Mouse (Mus musculus) cortical plate, adult 2 months (tissue): ENCODE data around the gene Map4k1. TPM values are rescaled to one million over a fixed set of nuclear protein-coding genes. Genes with fewer than 3 reads are reported as not detected.

ENCODE experiments used
- H3K27ac ChIP-seq: fragments of 200-500 bp; 2 replicates; pipeline ENCODE4 v1.5.1; 2012; ENCODE audit warnings: low read length, control low read depth, inconsistent platforms; ENCODE audit not compliant: insufficient read depth
- H3K4me1 ChIP-seq: fragments of 200-500 bp; 2 replicates; pipeline ENCODE4 v1.6.1; 2011; ENCODE audit warnings: low read length; ENCODE audit not compliant: control insufficient read depth, insufficient read depth
- H3K4me3 ChIP-seq: fragments of 200-500 bp; 2 replicates; pipeline ENCODE4 v1.5.1; 2011; ENCODE audit warnings: mild to moderate bottlenecking, low read length, control low read depth; ENCODE audit not compliant: insufficient read depth
- CTCF ChIP-seq: fragments of 200-500 bp; IDR thresholded peaks from 2 replicates; pipeline ENCODE4 v1.5.1; 2011; ENCODE audit warnings: mild to moderate bottlenecking, control low read depth, low read length; ENCODE audit not compliant: insufficient read depth; ENCODE audit errors: extremely low read depth
- POLR2A ChIP-seq: fragments of 200-500 bp; IDR thresholded peaks from 2 replicates; pipeline ENCODE4 v1.6.1; 2011; ENCODE audit warnings: mild to moderate bottlenecking, low read length, control low read depth; ENCODE audit not compliant: insufficient read depth; ENCODE audit errors: extremely low read depth
- polyA plus RNA-seq: library from polyadenylated mRNA; depleted of rRNA; stranded (reverse); fragments of >200 nt; gene quantifications from 2 replicates; pipeline ENCODE4 v1.2.3, GENCODE M21; 2012

Map4k1 gene
- polyA plus RNA-seq, 1 experiment = 2.2 TPM

DNA sequence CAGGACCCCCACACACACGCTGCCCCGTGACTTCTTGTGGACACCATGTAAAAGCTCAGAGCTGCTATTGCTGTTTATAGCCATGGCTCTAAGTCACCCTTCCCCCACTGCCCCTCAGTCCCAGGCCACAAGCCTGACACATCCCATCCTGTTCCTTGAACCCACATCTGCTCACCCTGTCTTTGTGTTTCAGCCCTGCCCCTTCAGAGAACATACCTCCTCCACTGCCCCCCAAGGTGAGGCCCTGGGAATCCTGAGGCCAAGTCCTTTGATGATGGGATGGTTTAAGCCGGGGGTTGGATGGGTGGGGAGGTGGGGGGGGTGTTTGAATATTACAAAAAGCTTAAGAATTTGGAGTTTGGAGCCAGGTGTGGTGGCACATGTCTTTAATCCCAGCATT, 11.1 kb downstream of the Map4k1 start:
- Histone ChIP-seq H3K4me3 (no peak overlapping the region), H3K27ac (no peak overlapping the region)
- no peak for TF ChIP-seq POLR2A
- no peak for TF ChIP-seq CTCF

DNA sequence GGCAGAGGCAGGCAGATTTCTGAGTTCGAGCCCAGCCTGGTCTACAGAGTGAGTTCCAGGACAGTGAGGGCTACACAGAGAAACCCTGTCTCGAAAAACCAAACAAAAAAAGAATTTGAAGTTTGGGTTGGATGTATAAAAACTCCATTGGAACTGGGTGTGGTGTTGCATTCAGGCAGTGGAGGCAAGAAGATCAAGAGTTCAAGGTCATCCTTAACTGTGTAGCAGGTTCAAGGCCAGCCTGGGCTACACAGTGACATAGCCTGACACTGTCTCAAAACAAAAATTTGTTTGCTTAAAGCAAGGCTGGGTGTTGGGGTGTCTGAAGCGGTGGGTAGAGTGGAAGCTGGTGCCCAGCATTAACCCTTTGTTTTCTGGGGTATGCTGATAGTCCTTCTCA, 11.6 kb downstream of the Map4k1 start:
- Histone ChIP-seq H3K4me3 (no peak overlapping the region), H3K4me1 (no peaks in the 10 kb centered on the region), H3K27ac (no peak overlapping the region)
- TF ChIP-seq CTCF (no peak), POLR2A (no peak)

More for the DNA sequence above, 11.1 kb downstream of the Map4k1 start:
- no peaks in the 10 kb centered on the region for H3K4me1 ChIP-seq

DNA sequence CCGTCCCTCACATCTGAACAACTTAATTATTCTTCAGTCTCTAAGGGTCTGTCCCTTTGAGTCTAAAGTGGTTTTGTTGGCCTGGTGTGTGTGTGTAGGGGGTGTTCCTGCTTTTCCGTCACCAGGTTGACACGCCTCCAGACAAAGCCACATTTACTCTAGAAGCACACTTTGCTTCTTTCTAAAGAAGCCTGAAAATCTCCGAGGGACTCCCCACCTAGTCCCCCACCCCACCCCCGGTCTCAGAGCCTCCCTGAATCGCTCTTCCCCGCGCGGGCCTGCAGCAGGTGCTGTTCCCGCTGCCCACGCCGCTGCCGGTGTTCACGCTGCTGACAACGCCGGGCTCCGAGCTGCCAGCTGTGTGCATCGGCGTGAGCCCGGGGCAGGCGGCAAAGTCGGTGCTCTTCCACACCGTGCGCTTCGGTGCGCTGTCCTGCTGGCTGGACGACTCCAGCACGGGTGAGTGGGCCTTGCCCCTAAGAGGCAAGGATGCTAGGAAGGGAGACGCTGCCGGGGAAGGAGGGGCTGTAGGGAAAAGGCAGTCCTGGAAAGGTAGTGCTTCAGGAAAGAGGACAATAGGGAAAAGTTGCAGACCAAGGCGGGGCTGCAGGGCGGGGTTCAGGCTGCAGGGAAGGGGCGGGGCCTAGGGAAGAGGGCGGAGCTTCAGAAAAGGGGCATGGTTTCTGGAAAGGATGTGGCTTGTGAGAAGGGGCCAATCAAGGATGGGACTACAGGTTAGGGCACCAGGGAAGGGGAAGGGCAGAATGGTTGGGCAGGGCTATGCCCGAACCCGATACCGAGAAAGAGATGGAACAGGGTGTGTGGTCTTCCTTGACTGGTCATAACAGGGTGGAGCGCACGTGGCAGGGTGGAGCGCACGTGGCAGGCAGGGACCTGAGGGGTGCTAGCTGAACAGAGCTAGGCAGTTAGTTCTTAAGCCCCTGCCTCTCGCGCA, 19.1 kb downstream of the Map4k1 start:
- Histone ChIP-seq H3K4me3 (peak overlapping the region; percentile 17), H3K4me1 (no peaks in the 10 kb centered on the region), H3K27ac (no peak overlapping the region)
- no peak for TF ChIP-seq CTCF
- no peak for TF ChIP-seq POLR2A

DNA sequence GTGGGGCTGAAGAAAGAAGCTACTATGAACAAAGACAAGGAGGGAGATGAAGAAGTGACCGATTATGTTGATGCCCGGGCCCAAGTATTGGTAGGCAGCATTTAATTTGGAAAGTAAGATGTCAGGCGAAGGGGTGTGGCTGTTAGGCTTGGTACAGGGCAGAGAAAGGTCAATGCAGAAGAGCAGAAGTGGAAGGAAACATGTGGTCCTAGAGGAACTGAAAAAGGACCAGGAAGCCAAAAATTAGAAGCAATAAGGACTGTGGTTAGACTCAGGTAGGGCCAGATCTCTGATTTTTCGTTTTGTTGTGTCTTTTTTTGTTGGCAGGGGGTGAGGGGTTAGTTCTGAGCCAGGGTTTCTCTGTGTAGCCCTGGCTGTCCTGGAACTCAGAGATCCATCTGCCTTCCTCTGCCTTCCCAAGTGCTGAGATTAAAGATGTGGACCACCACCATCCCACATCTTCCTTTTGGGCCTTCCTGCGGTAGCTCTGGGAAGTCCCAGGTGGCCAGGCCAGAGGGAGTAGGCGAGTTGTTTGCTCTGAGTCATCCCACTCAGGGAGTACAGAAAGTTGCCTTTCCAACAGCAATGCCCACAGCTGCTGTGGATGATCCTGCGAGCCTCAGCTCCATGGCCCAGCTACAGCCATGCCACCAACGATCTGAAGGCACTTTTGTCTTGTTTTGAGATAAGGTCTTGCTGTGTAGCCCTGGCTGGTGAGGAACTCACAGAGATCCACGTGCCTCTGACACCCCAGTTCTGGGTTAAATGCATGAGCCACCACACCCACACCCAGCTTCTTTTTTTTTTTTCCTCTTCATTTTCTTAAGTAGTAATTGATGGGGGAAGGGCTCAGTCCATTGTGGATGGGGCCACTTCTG, 25.6 kb downstream of the Map4k1 start:
- H3K4me1 ChIP-seq = no peaks in the 10 kb centered on the region
- TF ChIP-seq CTCF = no peak
- H3K4me3 ChIP-seq = no peak overlapping the region
- H3K27ac ChIP-seq = no peak overlapping the region

DNA sequence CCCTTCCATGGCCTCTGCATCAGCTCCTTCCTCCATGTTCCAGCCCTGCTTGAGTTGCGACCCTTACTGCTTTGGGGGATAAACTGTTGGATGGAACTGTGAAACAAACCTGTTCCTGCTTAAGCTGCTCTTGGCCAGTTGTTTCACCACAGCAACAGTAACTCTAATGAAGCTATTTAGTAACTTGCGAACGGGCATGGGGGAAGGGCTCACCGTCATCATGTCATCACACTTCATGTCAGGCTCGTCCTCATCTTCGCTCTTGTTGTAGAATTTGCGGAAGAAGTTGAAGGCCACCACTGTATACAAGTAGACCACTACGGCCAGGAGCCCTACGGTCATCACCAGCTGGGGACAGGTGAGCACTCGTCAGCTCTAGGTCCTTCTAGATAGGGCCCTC, 26.3 kb downstream of the Map4k1 start:
- no peak for TF ChIP-seq CTCF
- TF ChIP-seq POLR2A = no peak
- Histone ChIP-seq H3K4me1 (no peaks in the 10 kb centered on the region), H3K4me3 (no peak overlapping the region), H3K27ac (no peak overlapping the region)

DNA sequence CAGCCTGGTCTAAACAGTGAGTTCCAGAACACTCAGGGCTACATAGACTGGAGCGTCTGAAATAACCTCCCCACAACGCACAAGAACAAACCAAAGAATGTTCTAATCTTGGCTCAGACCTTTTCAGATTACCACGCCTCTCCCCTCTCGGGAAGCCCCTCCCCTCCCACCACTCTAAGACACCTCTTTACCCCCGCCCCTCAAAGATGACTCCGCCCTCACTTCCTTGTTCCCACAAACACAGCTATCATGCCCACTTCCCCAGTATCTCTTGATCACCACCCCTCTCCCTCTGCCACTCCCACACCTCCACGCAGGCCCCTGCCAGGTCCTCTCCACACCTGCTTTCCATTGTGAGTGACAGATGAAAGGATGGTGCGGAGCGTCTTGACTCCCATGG, 26.9 kb downstream of the Map4k1 start:
- no peak overlapping the region for H3K4me3 ChIP-seq
- no peak for TF ChIP-seq CTCF
- TF ChIP-seq POLR2A = no peak
- H3K4me1 ChIP-seq = no peaks in the 10 kb centered on the region
- no peak overlapping the region for H3K27ac ChIP-seq

DNA sequence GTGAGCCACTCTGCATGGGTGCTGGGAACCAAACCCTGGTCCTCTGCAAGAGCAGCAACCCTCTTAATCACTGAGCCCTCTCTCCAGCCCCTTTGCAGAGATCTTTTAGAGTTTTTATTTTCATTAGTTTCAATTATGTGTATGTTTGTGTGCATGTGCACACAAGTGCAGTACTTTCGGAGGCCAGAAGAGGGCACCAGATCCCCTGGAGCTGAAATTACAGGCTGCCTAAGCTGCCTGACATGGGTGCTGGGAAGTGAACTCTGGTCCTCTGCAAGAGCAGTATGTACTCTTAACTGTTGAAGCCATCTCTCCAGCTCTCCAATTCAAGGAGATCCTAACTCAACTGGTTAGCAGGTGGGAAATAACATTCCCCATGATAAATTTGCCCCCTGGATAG, 33.1 kb downstream of the Map4k1 start:
- Histone ChIP-seq H3K27ac (no peak overlapping the region), H3K4me3 (no peak overlapping the region), H3K4me1 (no peaks in the 10 kb centered on the region)
- TF ChIP-seq POLR2A = no peak
- TF ChIP-seq CTCF = no peak

DNA sequence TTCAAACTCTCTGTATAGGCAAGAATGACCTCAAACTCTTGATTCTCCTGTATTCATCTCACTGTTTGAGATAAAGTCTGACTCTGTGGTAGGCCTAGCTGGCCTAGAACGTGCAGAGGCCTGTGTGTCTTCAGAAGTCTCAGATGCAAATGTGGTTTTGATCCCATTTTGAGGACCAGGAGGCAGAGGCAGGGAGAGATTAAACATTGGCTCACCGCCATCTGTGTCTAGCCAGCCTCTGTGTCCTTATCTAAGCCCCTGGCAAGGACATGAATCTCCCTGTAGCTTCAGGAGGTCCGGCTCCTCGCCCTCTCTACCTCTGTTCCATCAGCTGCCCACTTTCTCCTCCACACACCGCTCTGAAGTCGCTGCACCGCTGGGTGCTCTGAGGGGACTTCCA, 34.6 kb downstream of the Map4k1 start:
- TF ChIP-seq POLR2A (no peak), CTCF (no peak)
- H3K4me3 ChIP-seq = no peak overlapping the region
- H3K27ac ChIP-seq = no peak overlapping the region
- no peaks in the 10 kb centered on the region for H3K4me1 ChIP-seq

DNA sequence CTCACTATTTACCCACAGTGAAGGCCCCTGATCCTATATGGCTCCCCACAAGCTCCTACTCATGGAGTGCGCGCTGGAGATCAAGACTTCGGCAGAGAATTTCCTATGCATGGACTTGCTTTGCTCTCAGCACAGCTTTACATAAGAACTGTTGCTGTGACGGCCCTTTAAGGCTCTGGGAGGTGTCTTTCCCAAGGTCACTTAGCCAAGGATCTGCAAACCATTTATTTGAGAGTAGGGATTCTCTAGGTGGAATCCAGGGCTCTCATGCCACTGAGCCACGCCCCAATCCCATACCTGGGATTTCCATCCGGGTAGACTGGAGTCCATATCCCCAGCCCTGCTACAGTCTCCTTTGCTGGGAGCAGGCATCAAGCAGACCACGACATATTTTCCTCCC, 35.4 kb downstream of the Map4k1 start:
- no peaks in the 10 kb centered on the region for H3K4me1 ChIP-seq
- H3K4me3 ChIP-seq = no peak overlapping the region
- TF ChIP-seq POLR2A (no peak), CTCF (no peak)
- H3K27ac ChIP-seq = no peak overlapping the region
